Mouse (Mus musculus) induced T-regulatory cell, adult 2 months (primary cell): ENCODE measurements at regions not wholly inside any gene's neighbourhood (a gene's known extent, or its start where the extent isn't known, plus 50 kb on each side); places are given as distances from the start of the nearest gene placed in this dataset.
A peak's percentile ranks its signal among the peaks of the same experiment; 100 is the strongest.

Experiments
- DNase-seq: peaks from one replicate; pipeline ENCODE4 v3.0.0-alpha.2; 2012; ENCODE audit warnings: low read depth

GRCm38 (mm10) chr15:8582676-8583075, 62.9 kb upstream of the Gm2310 start:
- DNase-seq = no peak

- DNase-seq = no peak
Measured at GRCm38 (mm10) chr15:8581146-8581913, 61.6 kb upstream of the Gm2310 start.

GRCm38 (mm10) chr15:8580077-8580476, 60.3 kb upstream of the Gm2310 start:
- DNase-seq = no peak

DNA sequence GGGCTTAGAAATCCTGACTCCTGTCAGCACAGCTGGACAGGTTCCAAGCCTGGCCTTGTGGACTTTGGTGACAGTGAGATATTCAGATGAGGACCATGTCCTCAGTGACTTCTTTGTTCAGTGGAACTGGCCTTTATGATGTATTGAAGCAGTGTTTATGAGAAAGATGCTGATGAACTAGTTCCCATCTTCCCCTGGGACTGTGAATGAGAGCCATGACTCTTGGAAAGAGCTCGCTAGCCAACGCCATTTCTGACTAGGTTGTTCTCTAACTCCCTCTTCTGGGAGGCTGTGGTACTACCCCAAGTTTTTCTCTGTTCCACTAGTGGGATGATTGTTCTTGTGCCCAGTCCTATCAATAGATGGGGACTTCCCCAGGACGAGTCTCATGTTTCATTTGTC, 57.7 kb upstream of the Gm2310 start:
- DNase-seq = peak; percentile 84

- no peak for DNase-seq
Measured at GRCm38 (mm10) chr15:8576975-8577374, 57.2 kb upstream of the Gm2310 start.

- DNase-seq = peak; percentile 86
Measured at GRCm38 (mm10) chr15:8569617-8570016, 49.9 kb upstream of the Gm2310 start.
